Mouse (Mus musculus) olfactory bulb, adult 2 months (tissue): ENCODE measurements at regions not wholly inside any gene's neighbourhood (a gene's known extent, or its start where the extent isn't known, plus 50 kb on each side); places are given as distances from the start of the nearest gene placed in this dataset.

Source experiments
- CTCF ChIP-seq: fragments of 200-500 bp; IDR thresholded peaks from 2 replicates; pipeline ENCODE4 v1.5.1; 2012; ENCODE audit warnings: low read depth, mild to moderate bottlenecking, low read length, moderate library complexity; ENCODE audit not compliant: insufficient read depth
- POLR2A ChIP-seq: fragments of 200-500 bp; IDR thresholded peaks from 2 replicates; pipeline ENCODE4 v1.6.1; 2012; ENCODE audit warnings: mild to moderate bottlenecking, low read depth, low read length, moderate library complexity; ENCODE audit not compliant: insufficient read depth

GRCm38 (mm10) chr12:80032520-80032919 is 80.3 kb downstream of the Zfp36l1 start:
- TF ChIP-seq CTCF (no peak), POLR2A (no peak)
